In the genomic region with DNA sequence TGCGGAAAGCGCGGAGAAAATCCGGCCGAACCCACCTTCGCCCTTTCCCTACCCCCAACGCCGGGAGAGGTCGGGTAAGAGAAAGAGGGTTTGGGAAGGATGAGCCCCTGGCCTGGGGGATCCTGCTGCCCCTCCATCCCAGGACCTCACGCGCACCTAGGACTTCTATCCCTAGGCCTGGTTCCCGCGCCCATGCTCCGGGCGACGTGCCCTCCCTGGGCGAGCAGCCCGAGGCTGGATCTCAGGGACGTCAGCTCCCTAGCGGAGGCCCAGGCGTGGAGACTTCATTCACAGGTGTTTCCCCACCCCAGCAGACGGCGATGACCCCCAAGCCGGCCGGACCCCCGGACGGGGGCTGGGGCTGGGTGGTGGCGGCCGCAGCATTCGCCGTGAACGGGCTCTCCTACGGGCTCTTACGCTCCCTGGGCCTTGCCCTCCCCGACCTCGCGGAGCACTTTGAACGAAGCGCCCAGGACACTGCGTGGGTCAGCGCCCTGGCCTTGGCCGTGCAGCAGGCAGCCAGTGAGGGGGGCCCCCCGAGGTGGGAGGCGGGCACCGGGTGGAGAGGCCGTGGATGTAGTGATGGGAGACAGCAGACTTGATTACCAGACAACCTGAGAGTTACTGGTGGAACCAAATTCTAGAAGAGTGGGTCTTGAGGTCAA, we compare ENCODE assay signal across 7 mouse cellular contexts. TPM values are rescaled to one million over a fixed set of nuclear protein-coding genes. Genes with fewer than 3 reads are reported as not detected.
DNase-seq lines count a peak whose midpoint lies in the region; ATAC-seq and TF ChIP-seq lines count a peak whose summit lies in the region.

No protein-coding gene starts in this region.

- H3K27ac ChIP-seq in spleen, adult 2 months (ENCODE audit: insufficient read depth, low read length) = no peak overlapping the region
- H3K27ac ChIP-seq in embryonic facial prominence, embryonic 10.5 days (replicated peaks) = 0 out of 2 replicates have a peak overlapping the region, but pooled peaks have one; percentile 26
- H3K27ac ChIP-seq in hindbrain, embryonic 14.5 days = no peak overlapping the region
- no peak overlapping the region for H3K27ac ChIP-seq in liver, embryonic 11.5 days (ENCODE audit: low read depth, low read length)
- H3K27ac ChIP-seq in stomach, embryonic 16.5 days (ENCODE audit: low read length) = no peak overlapping the region

- TF ChIP-seq POLR2A in spleen, adult 2 months (IDR thresholded peaks at IDR 0.05; ENCODE audit: low read depth, low read length) = no peak

- 3% methylated on average over 46 of the region's 46 CpGs for WGBS in spleen, adult 2 months
- under 1% methylated on average over 46 of the region's 46 CpGs for WGBS in embryonic facial prominence, embryonic 10.5 days
- under 1% methylated on average over 45 of the region's 46 CpGs for WGBS in hindbrain, embryonic 14.5 days
- 3% methylated on average over 46 of the region's 46 CpGs for WGBS in liver, embryonic 11.5 days
- WGBS in stomach, embryonic 16.5 days = 2% methylated on average over 46 of the region's 46 CpGs

- no peaks in the 10 kb centered on the region for H3K9me3 ChIP-seq in embryonic facial prominence, embryonic 10.5 days
- no peaks in the 10 kb centered on the region for H3K9me3 ChIP-seq in hindbrain, embryonic 14.5 days (ENCODE audit: control insufficient read depth, low read length)
- no peaks in the 10 kb centered on the region for H3K9me3 ChIP-seq in liver, embryonic 11.5 days (ENCODE audit: control insufficient read depth, low read length)
- no peaks in the 10 kb centered on the region for H3K9me3 ChIP-seq in stomach, embryonic 16.5 days (replicated peaks; ENCODE audit: control insufficient read depth, low read length)

- peak overlapping the region; percentile 39 for H3K9ac ChIP-seq in hindbrain, embryonic 14.5 days
- H3K9ac ChIP-seq in liver, embryonic 11.5 days (ENCODE audit: low read depth, low read length) = peak overlapping the region; percentile 44
- H3K9ac ChIP-seq in stomach, embryonic 16.5 days (ENCODE audit: low read length) = peak overlapping the region; percentile 66

- no peak for DNase-seq in spleen, adult 2 months (ENCODE audit: low read depth in 1 of 2, low spot score in 2 of 2)
- DNase-seq in spleen, postnatal 36 days (ENCODE audit: low spot score in 2 of 2) = no peak
- peak; percentile 52 for DNase-seq in embryonic facial prominence, embryonic 10.5 days (ENCODE audit: low spot score)
- no peak for DNase-seq in hindbrain, embryonic 14.5 days (ENCODE audit: low spot score)
- DNase-seq in liver, embryonic 11.5 days (ENCODE audit: low spot score) = peak; percentile 59
- DNase-seq in testis, postnatal 14 days (ENCODE audit: low spot score) = no peak

- H3K36me3 ChIP-seq in spleen, adult 2 months (ENCODE audit: control insufficient read depth, insufficient read depth, low read length) = no peaks in the 10 kb centered on the region
- H3K36me3 ChIP-seq in embryonic facial prominence, embryonic 10.5 days (replicated peaks) = peaks cover 13% of the 10 kb centered on the region
- peaks cover 16% of the 10 kb centered on the region for H3K36me3 ChIP-seq in hindbrain, embryonic 14.5 days (replicated peaks; ENCODE audit: control insufficient read depth, insufficient read depth)
- H3K36me3 ChIP-seq in liver, embryonic 11.5 days (ENCODE audit: control insufficient read depth, insufficient read depth, low read length) = no peaks in the 10 kb centered on the region
- H3K36me3 ChIP-seq in stomach, embryonic 16.5 days (ENCODE audit: control insufficient read depth, insufficient read depth, low read length) = no peaks in the 10 kb centered on the region

- no peak for TF ChIP-seq CTCF in spleen, adult 2 months (IDR thresholded peaks at IDR 0.05; ENCODE audit: extremely low read depth, insufficient read depth, insufficient read length, insufficient replicate concordance)

- ATAC-seq in hindbrain, embryonic 14.5 days (ENCODE audit: low FRiP score) = peak; percentile 31
- ATAC-seq in liver, embryonic 11.5 days (replicated peaks; ENCODE audit: low FRiP score) = peak; percentile 40; the same call in 1 of the 2 replicates
- ATAC-seq in stomach, embryonic 16.5 days (ENCODE audit: insufficient read depth, low FRiP score) = 0 out of 2 replicates have a peak, but pooled peaks have one; percentile 26

- H3K4me2 ChIP-seq in hindbrain, embryonic 14.5 days (replicated peaks) = peak overlapping the region; percentile 79
- H3K4me2 ChIP-seq in liver, embryonic 11.5 days = peak overlapping the region; percentile 73
- H3K4me2 ChIP-seq in stomach, embryonic 16.5 days (ENCODE audit: low read depth, low read length) = peak overlapping the region; percentile 54

- peak overlapping the region; percentile 28; the same call in 1 of the 2 replicates for H3K4me3 ChIP-seq in spleen, adult 2 months (ENCODE audit: extremely low read depth, insufficient read depth, insufficient read length)
- H3K4me3 ChIP-seq in embryonic facial prominence, embryonic 10.5 days = peak overlapping the region; percentile 54
- peak overlapping the region; percentile 32 for H3K4me3 ChIP-seq in hindbrain, embryonic 14.5 days (replicated peaks; ENCODE audit: low read length)
- peak overlapping the region; percentile 40 for H3K4me3 ChIP-seq in liver, embryonic 11.5 days (ENCODE audit: low read depth, low read length)
- peak overlapping the region; percentile 40 for H3K4me3 ChIP-seq in stomach, embryonic 16.5 days (replicated peaks; ENCODE audit: low read length)

- H3K4me1 ChIP-seq in spleen, adult 2 months (ENCODE audit: control insufficient read depth, insufficient read depth, insufficient read length) = peaks cover 11% of the 10 kb centered on the region; the same call in 1 of the 2 replicates
- peaks cover 31% of the 10 kb centered on the region for H3K4me1 ChIP-seq in embryonic facial prominence, embryonic 10.5 days
- peaks cover 26% of the 10 kb centered on the region for H3K4me1 ChIP-seq in hindbrain, embryonic 14.5 days (replicated peaks; ENCODE audit: control insufficient read depth, insufficient read depth, low read length)
- H3K4me1 ChIP-seq in liver, embryonic 11.5 days (replicated peaks; ENCODE audit: control insufficient read depth, insufficient read depth, low read length) = peaks cover 17% of the 10 kb centered on the region
- H3K4me1 ChIP-seq in stomach, embryonic 16.5 days (ENCODE audit: control insufficient read depth, insufficient read depth, low read length) = peaks cover 3% of the 10 kb centered on the region; the same call in 1 of the 2 replicates

- peaks cover 18% of the 10 kb centered on the region for H3K27me3 ChIP-seq in spleen, adult 2 months (ENCODE audit: control insufficient read depth, insufficient read depth, low read length)
- peaks cover 76% of the 10 kb centered on the region for H3K27me3 ChIP-seq in embryonic facial prominence, embryonic 10.5 days (replicated peaks; ENCODE audit: low read depth, poor library complexity, severe bottlenecking)
- peaks cover 48% of the 10 kb centered on the region for H3K27me3 ChIP-seq in hindbrain, embryonic 14.5 days (ENCODE audit: control insufficient read depth, insufficient read depth, low read length)
- peaks cover 38% of the 10 kb centered on the region for H3K27me3 ChIP-seq in liver, embryonic 11.5 days (replicated peaks; ENCODE audit: control insufficient read depth, insufficient read depth, low read length)
- peaks cover 37% of the 10 kb centered on the region for H3K27me3 ChIP-seq in stomach, embryonic 16.5 days (ENCODE audit: control insufficient read depth, insufficient read depth, low read length)

RNA-seq across cellular contexts. Expression of a gene that starts 1.8 kb away (rescaled TPM):
- polyA plus RNA-seq in spleen, adult 2 months (2012; rRNA removed) = 0.32 and 0.40 TPM in 2 replicates
- polyA plus RNA-seq in embryonic facial prominence, embryonic 10.5 days (2016; fragmentation: Nextera tagmentation; extraction: Ambion mirVana) = 0.72 and 1.2 TPM in 2 replicates
- polyA plus RNA-seq in hindbrain, embryonic 14.5 days (2014; fragmentation: Nextera tagmentation; extraction: Ambion mirVana) = 3.5 and 4.7 TPM in 2 replicates
- polyA plus RNA-seq in liver, embryonic 11.5 days (2014; fragmentation: Nextera tagmentation; extraction: Ambion mirVana) = 0.75 and 0.81 TPM in 2 replicates
- polyA plus RNA-seq in stomach, embryonic 16.5 days (2015; fragmentation: Nextera tagmentation; extraction: Ambion mirVana) = 1.5 and 1.9 TPM in 2 replicates

RNA-seq across cellular contexts. Expression of a gene that starts 6.5 kb away (rescaled TPM):
- 5.3 and 5.6 TPM in 2 replicates for polyA plus RNA-seq in spleen, adult 2 months (2012; rRNA removed)
- polyA plus RNA-seq in embryonic facial prominence, embryonic 10.5 days (2016; fragmentation: Nextera tagmentation; extraction: Ambion mirVana) = 11.6 and 11.7 TPM in 2 replicates
- 12.9 and 13.4 TPM in 2 replicates for polyA plus RNA-seq in hindbrain, embryonic 14.5 days (2014; fragmentation: Nextera tagmentation; extraction: Ambion mirVana)
- polyA plus RNA-seq in liver, embryonic 11.5 days (2014; fragmentation: Nextera tagmentation; extraction: Ambion mirVana) = 9.1 and 10.1 TPM in 2 replicates
- polyA plus RNA-seq in stomach, embryonic 16.5 days (2015; fragmentation: Nextera tagmentation; extraction: Ambion mirVana) = 9.4 and 10.5 TPM in 2 replicates

RNA-seq across cellular contexts. Expression of a gene that starts 15.3 kb away (rescaled TPM):
- polyA plus RNA-seq in spleen, adult 2 months (2012; rRNA removed) = 3.7 and 5.6 TPM in 2 replicates
- polyA plus RNA-seq in embryonic facial prominence, embryonic 10.5 days (2016; fragmentation: Nextera tagmentation; extraction: Ambion mirVana) = 5.0 and 7.2 TPM in 2 replicates
- 5.0 and 5.2 TPM in 2 replicates for polyA plus RNA-seq in hindbrain, embryonic 14.5 days (2014; fragmentation: Nextera tagmentation; extraction: Ambion mirVana)
- 6.8 and 7.3 TPM in 2 replicates for polyA plus RNA-seq in liver, embryonic 11.5 days (2014; fragmentation: Nextera tagmentation; extraction: Ambion mirVana)
- polyA plus RNA-seq in stomach, embryonic 16.5 days (2015; fragmentation: Nextera tagmentation; extraction: Ambion mirVana) = 12.1 and 13.9 TPM in 2 replicates

RNA-seq across cellular contexts. Expression of a gene that starts 23.4 kb away (rescaled TPM):
- polyA plus RNA-seq in spleen, adult 2 months (2012; rRNA removed) = 60.0 and 85.5 TPM in 2 replicates
- 210 and 215 TPM in 2 replicates for polyA plus RNA-seq in embryonic facial prominence, embryonic 10.5 days (2016; fragmentation: Nextera tagmentation; extraction: Ambion mirVana)
- polyA plus RNA-seq in hindbrain, embryonic 14.5 days (2014; fragmentation: Nextera tagmentation; extraction: Ambion mirVana) = 155 and 161 TPM in 2 replicates
- polyA plus RNA-seq in liver, embryonic 11.5 days (2014; fragmentation: Nextera tagmentation; extraction: Ambion mirVana) = 138 and 140 TPM in 2 replicates
- 119 and 132 TPM in 2 replicates for polyA plus RNA-seq in stomach, embryonic 16.5 days (2015; fragmentation: Nextera tagmentation; extraction: Ambion mirVana)

RNA-seq across cellular contexts. Expression of a gene that starts 25.3 kb away (rescaled TPM):
- polyA plus RNA-seq in spleen, adult 2 months (2012; rRNA removed) = 5.1 and 5.8 TPM in 2 replicates
- polyA plus RNA-seq in embryonic facial prominence, embryonic 10.5 days (2016; fragmentation: Nextera tagmentation; extraction: Ambion mirVana) = 7.9 and 10.7 TPM in 2 replicates
- 12.6 and 15.9 TPM in 2 replicates for polyA plus RNA-seq in hindbrain, embryonic 14.5 days (2014; fragmentation: Nextera tagmentation; extraction: Ambion mirVana)
- polyA plus RNA-seq in liver, embryonic 11.5 days (2014; fragmentation: Nextera tagmentation; extraction: Ambion mirVana) = 7.6 and 9.6 TPM in 2 replicates
- polyA plus RNA-seq in stomach, embryonic 16.5 days (2015; fragmentation: Nextera tagmentation; extraction: Ambion mirVana) = 9.6 and 10.2 TPM in 2 replicates

Comparison
In these comparisons a context has a peak if more than half of its experiments do, and no peak if none do; other contexts are left out.
1. DNase-seq: peak in embryonic facial prominence, embryonic 10.5 days (single experiment) and liver, embryonic 11.5 days (single experiment); none in spleen, adult 2 months (0 of 2), spleen, postnatal 36 days (0 of 2), hindbrain, embryonic 14.5 days (single experiment) and testis, postnatal 14 days (single experiment).
2. Peak in every context shown above with its lines, with median percentiles within 50 percentile points of each other: H3K4me3 ChIP-seq, ATAC-seq, H3K4me2 ChIP-seq and H3K9ac ChIP-seq.